In the genomic region with DNA sequence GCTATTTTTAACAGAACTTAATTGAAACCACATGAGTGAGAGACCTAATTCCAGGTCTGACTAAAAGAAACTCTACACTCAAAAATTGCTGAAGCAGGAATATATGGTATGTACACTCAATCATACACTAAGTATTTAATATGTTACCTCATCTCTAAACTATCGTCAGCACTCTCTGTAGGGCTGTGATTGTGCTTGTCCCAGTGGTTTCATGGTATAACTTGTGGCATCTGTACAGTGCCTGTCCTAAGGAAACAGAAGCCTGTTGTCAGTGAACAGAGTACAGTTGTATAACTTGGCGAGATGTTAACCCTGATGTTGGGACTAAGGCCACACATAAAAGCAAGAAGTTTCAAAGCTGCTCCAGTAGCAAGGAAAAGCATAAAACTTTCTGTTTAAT, we compare ENCODE assay signal across 39 mouse cellular contexts. TPM values are rescaled to one million over a fixed set of nuclear protein-coding genes. Genes with fewer than 3 reads are reported as not detected.
DNase-seq lines count a peak whose midpoint lies in the region; ATAC-seq and TF ChIP-seq lines count a peak whose summit lies in the region.
"Had no signal": no experiment of that assay in that cellular context is flagged by ENCODE, and none has a peak within 500 bp of the region (broad histone marks: within the 10 kb centered on the region; RNA-seq: fewer than 3 reads in every experiment).

No protein-coding gene starts in this region.

- intact Hi-C loops in heart, postnatal 10 days (cut with DNase I): no loop called here

- TF ChIP-seq POLR2A in CH12.LX (IDR thresholded peaks at IDR 0.05; ENCODE audit: low read depth, low read length): no peak

- TF ChIP-seq CTCF in CH12.LX (conservative IDR thresholded peaks at IDR 0.05 in 1 of 2, IDR thresholded peaks at IDR 0.05 in 1 of 2; ENCODE audit: low read depth in 2 of 2, low read length in 2 of 2): no peak

- dilution Hi-C loops in CH12.LX (cut with MboI; ENCODE audit: extremely low pct_ligation_motif_present, extremely low pct_unique_long_range_greater_than_20kb, low sequenced_read_pairs): no loop called here

- TF ChIP-seq EP300 in CH12.LX (IDR thresholded peaks at IDR 0.05; ENCODE audit: low read length): no peak

- H3K27me3 ChIP-seq in CH12.LX (replicated peaks): no peaks in the 10 kb centered on the region
- H3K27me3 ChIP-seq in embryonic facial prominence, embryonic 15.5 days: no peaks in the 10 kb centered on the region
- H3K27me3 ChIP-seq: heart, embryonic 12.5 days; neural tube, embryonic 15.5 days; stomach, embryonic 15.5 days had no signal

- no peaks in the 10 kb centered on the region for H3K79me2 ChIP-seq in CH12.LX (replicated peaks; ENCODE audit: control insufficient read depth, extremely low read depth, insufficient read depth, poor library complexity, severe bottlenecking)

- no peak overlapping the region for H3K27ac ChIP-seq in CH12.LX (ENCODE audit: insufficient read depth, low read depth)
- no peak overlapping the region for H3K27ac ChIP-seq in embryonic facial prominence, embryonic 15.5 days (replicated peaks)
- H3K27ac ChIP-seq: hindbrain, embryonic 14.5 days; liver, embryonic 14.5 days; neural tube, embryonic 15.5 days; stomach, embryonic 15.5 days had no signal

- H3K9ac ChIP-seq in CH12.LX (ENCODE audit: insufficient read depth, low read depth): no peak overlapping the region
- H3K9ac ChIP-seq in embryonic facial prominence, embryonic 15.5 days: no peak overlapping the region
- H3K9ac ChIP-seq: heart, embryonic 12.5 days; hindbrain, embryonic 14.5 days; liver, embryonic 14.5 days; lung, embryonic 14.5 days; neural tube, embryonic 15.5 days; stomach, embryonic 15.5 days had no signal

- no peaks in the 10 kb centered on the region for H3K36me3 ChIP-seq in CH12.LX (replicated peaks in 1 of 2; ENCODE audit: control insufficient read depth in 1 of 2, insufficient read depth in 1 of 2, low read length in 1 of 2)
- H3K36me3 ChIP-seq in embryonic facial prominence, embryonic 15.5 days: no peaks in the 10 kb centered on the region
- H3K36me3 ChIP-seq: G1E; heart, embryonic 12.5 days; neural tube, embryonic 15.5 days; stomach, embryonic 15.5 days had no signal

- TF ChIP-seq RAD21 in CH12.LX (IDR thresholded peaks at IDR 0.05; ENCODE audit: low read depth, low read length): no peak

- H3K4me2 ChIP-seq in CH12.LX (ENCODE audit: insufficient read depth, low read depth, poor library complexity, severe bottlenecking): no peak overlapping the region; the same call in 1 of the 2 replicates
- H3K4me2 ChIP-seq in embryonic facial prominence, embryonic 15.5 days (replicated peaks): no peak overlapping the region
- H3K4me2 ChIP-seq: heart, embryonic 12.5 days; hindbrain, embryonic 14.5 days; lung, embryonic 14.5 days; neural tube, embryonic 15.5 days; stomach, embryonic 15.5 days had no signal

- no peaks in the 10 kb centered on the region for H3K9me3 ChIP-seq in CH12.LX (replicated peaks; ENCODE audit: low read length)
- no peaks in the 10 kb centered on the region for H3K9me3 ChIP-seq in embryonic facial prominence, embryonic 15.5 days (replicated peaks)
- H3K9me3 ChIP-seq: G1E; heart, embryonic 12.5 days; neural tube, embryonic 15.5 days; stomach, embryonic 15.5 days had no signal

- in situ Hi-C loops in CH12.LX (cut with MboI; ENCODE audit: low pct_ligation_motif_present, low pct_unique_long_range_greater_than_20kb, low sequenced_read_pairs): no loop called here

- 15% methylated on average over 2 of the region's 2 CpGs for WGBS in embryonic facial prominence, embryonic 15.5 days

- ATAC-seq in embryonic facial prominence, embryonic 15.5 days (ENCODE audit: insufficient number of reproducible peaks, low FRiP score, low TSS enrichment, low read depth): peak; percentile 73; the same call in 1 of the 2 replicates
- ATAC-seq: forebrain, embryonic 16.5 days; intestine, postnatal 0 days had no signal

- H3K4me1 ChIP-seq in CH12.LX (ENCODE audit: control insufficient read depth in 1 of 2, insufficient read depth in 2 of 2): peaks cover 6 to 8% of the 10 kb centered on the region in 2 experiments; a peak in 2 of 4 replicates
- H3K4me1 ChIP-seq in embryonic facial prominence, embryonic 15.5 days: no peaks in the 10 kb centered on the region
- H3K4me1 ChIP-seq: stomach, embryonic 15.5 days had no signal

- DNase-seq in gastrocnemius, adult 18-20 months (ENCODE audit: low spot score): peak; percentile 31
- DNase-seq in gastrocnemius, postnatal 4 days (ENCODE audit: low spot score in 2 of 2): no peak
- no peak for DNase-seq in CH12.LX (ENCODE audit: extremely low read depth)
- peak; percentile 18 for DNase-seq in skeletal muscle tissue, adult 2 months (ENCODE audit: low read depth, low spot score)
- DNase-seq in adrenal gland, postnatal 36 days: no peak
- no peak for DNase-seq in heart, postnatal 10 days
- DNase-seq: adrenal gland, postnatal 14 days; cerebellum, adult 2 months; cerebellum, postnatal 14 days; gastrocnemius, postnatal 10 days; heart, adult 11 months; kidney, adult 9 months; kidney, postnatal 25 days; liver; lung, embryonic 14.5 days; lung, postnatal 14 days; midbrain, embryonic 14.5 days; retina, postnatal 1 day; right cerebral cortex, postnatal 14 days; thymus, postnatal 14 days had no signal

- H3K4me3 ChIP-seq in CH12.LX (replicated peaks in 1 of 3; ENCODE audit: low read depth in 2 of 3, low read length in 2 of 3, poor library complexity in 1 of 3): no peak overlapping the region
- no peak overlapping the region for H3K4me3 ChIP-seq in embryonic facial prominence, embryonic 15.5 days (replicated peaks)
- H3K4me3 ChIP-seq: erythroblast, embryonic 14.5 days; heart, embryonic 12.5 days; neural tube, embryonic 15.5 days; stomach, embryonic 15.5 days had no signal

TF ChIP-seq in CH12.LX, 34 proteins besides CTCF, POLR2A, EP300 and RAD21:
- TF ChIP-seq MAFK (IDR thresholded peaks at IDR 0.05; ENCODE audit: insufficient replicate concordance, low read length) (0 out of 2 replicates have a peak, but pooled peaks have one; percentile 34), USF2 (conservative IDR thresholded peaks at IDR 0.05; ENCODE audit: low read depth, low read length) (no peak)

RNA-seq across cellular contexts. Expression of a gene that starts 10.9 kb away (rescaled TPM):
- total RNA-seq in gastrocnemius, adult 18-20 months (2021): 10 to 100 TPM; 25.4 to 39.8 TPM
- total RNA-seq in gastrocnemius, postnatal 4 days (2021): 10 to 100 TPM; 20.1 to 23.0 TPM
- total RNA-seq in CH12.LX (2012; rRNA removed) (15.4 and 15.5 TPM in 2 replicates), CH12.LX (2014; rRNA removed) (24.5 and 29.5 TPM in 2 replicates)
- polyA plus RNA-seq in CH12.LX (2012; ENCODE audit: insufficient read length, low read depth): 20.7 and 21.8 TPM in 2 replicates
- 9.9 and 10.6 TPM in 2 replicates for polyA plus RNA-seq in embryonic facial prominence, embryonic 15.5 days (2015; fragmentation: Nextera tagmentation; extraction: Ambion mirVana)
- 10 to 100 TPM; 25.5 to 31.3 TPM for total RNA-seq in adrenal gland, postnatal 36 days (2021)
- total RNA-seq in heart, postnatal 10 days (2021): 10 to 100 TPM; 30.5 to 34.7 TPM

RNA-seq across cellular contexts. Expression of a gene that starts 56.7 kb away (rescaled TPM):
- total RNA-seq in gastrocnemius, adult 18-20 months (2021): not detected
- not detected for total RNA-seq in gastrocnemius, postnatal 4 days (2021)
- total RNA-seq in CH12.LX (2012; rRNA removed): not detected in 2 replicates
- not detected in 2 replicates for total RNA-seq in CH12.LX (2014; rRNA removed)
- not detected in 2 replicates for polyA plus RNA-seq in CH12.LX (2012; ENCODE audit: insufficient read length, low read depth)
- not detected in 2 replicates for polyA plus RNA-seq in embryonic facial prominence, embryonic 15.5 days (2015; fragmentation: Nextera tagmentation; extraction: Ambion mirVana)
- total RNA-seq in adrenal gland, postnatal 36 days (2021): not detected
- total RNA-seq in heart, postnatal 10 days (2021): not detected
- total RNA-seq: adrenal gland, postnatal 14 days; G1E; gastrocnemius, postnatal 10 days; hematopoietic stem cell, adult 5-6 weeks; layer of hippocampus, adult 18-20 months; layer of hippocampus, postnatal 10 days; left cerebral cortex, adult 18-20 months; left cerebral cortex, postnatal 14 days had no signal
- polyA plus RNA-seq: cerebellum, adult 2 months; cortical plate, adult 2 months; erythroblast, embryonic 14.5 days; forebrain, embryonic 11.5 days; forebrain, embryonic 16.5 days; G1E; heart, embryonic 12.5 days; heart, postnatal 0 days; hindbrain, embryonic 14.5 days; intestine, postnatal 0 days; liver, embryonic 14.5 days; lung, embryonic 14.5 days; midbrain, embryonic 14.5 days; neural tube, embryonic 15.5 days; stomach, embryonic 15.5 days; urinary bladder, adult 2 months had no signal

Comparison
In these comparisons a context has a peak if more than half of its experiments do, and no peak if none do; other contexts are left out.
1. DNase-seq: peak in gastrocnemius, adult 18-20 months (single experiment) and skeletal muscle tissue, adult 2 months (single experiment); none in gastrocnemius, postnatal 4 days (0 of 2), CH12.LX (single experiment), adrenal gland, postnatal 36 days (0 of 2) and heart, postnatal 10 days (0 of 2).